Mouse (Mus musculus): ENCODE measurements around the gene Col15a1.

DNA sequence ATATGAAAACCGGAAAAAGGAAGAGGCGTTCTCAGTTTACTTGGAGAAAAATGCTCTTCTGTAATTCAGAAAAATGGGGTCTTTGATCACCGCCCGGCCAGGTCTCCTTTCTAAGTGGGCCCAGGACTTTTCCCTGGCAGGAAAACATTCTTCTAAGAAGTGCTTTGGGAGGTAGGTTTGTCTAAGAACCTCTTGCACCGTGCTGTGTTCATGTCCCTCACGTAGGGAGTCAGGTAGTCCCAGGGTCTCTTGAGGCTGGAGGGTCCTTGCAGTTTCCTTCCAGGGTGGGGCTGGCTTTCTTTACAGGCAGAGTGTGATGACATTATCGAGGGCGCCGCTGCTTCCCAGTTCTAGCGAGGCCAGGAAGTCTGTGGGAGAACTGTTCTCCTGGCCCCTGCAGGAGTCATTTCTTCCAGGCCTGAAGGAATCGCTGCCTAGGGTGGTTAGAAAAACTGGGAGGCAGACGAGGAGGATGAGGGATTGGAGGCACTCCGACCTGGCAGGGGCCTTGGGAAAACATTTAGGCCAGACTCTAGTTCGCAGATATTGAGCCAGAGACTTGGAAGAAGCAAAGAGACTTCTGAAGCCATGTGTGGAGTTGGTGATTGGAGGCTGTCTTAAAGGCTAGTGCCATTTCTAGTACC lies 25.4 kb downstream of the Col15a1 start:
- TF ChIP-seq ZNF384 (IDR thresholded peaks at IDR 0.05; ENCODE audit: low read depth, low read length) (no peak), ZC3H11A (IDR thresholded peaks at IDR 0.05; ENCODE audit: borderline replicate concordance, low read depth, low read length) (no peak), MAFK (IDR thresholded peaks at IDR 0.05; ENCODE audit: insufficient read depth, low read depth, low read length) (no peak)

Data from ES-E14 (cell line).